Mouse (Mus musculus): Measurements from ENCODE around the gene Lamtor2. TPM values are rescaled to one million over a fixed set of nuclear protein-coding genes. Genes with fewer than 3 reads are reported as not detected.

Gene Lamtor2
- polyA plus RNA-seq, 1 experiment, result 46.9 TPM

DNA sequence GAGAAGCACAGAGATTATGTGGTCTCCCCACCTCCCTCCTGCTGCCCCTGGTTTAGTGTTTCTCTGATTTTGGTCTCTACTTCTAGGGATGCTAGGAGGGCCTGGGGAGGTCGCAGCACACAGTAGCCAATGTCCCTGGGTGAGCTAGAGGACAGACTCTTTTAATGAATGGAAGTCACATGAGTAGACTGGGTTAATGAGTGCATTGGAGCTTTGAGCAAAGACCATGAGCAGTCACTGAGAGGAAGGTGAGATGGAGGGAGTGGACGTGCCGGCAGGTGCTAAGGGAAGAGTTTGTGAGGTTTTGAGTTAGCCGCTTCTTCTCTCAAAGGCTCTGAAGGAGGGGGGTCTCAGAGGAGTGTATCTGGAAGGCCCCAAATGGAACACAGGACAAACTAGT, 17.3 kb downstream of the Lamtor2 start:
- no peak overlapping the region for H3K27ac ChIP-seq (ENCODE audit: control insufficient read depth, insufficient read depth, low read depth, low read length)

DNA sequence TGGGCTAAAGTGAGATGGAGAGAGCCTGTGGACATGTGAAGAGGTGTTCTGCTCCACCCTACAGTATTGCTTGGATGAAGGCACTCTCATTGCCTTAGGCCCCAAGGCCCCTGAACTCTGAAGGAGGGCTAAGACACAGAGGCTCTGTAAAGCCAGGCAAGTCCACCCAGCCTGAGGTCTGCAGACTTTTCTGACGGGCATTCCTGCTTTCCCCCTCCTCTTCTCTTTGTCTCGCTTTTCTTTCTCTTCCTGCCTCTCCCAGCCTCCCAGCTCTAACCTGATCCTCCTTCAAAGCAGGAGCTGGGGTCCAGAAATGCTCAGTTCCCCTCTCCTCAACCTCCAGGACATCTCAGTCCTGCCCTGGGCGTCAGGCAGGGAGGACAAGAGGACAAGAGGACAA, 17.9 kb downstream of the Lamtor2 start:
- H3K27me3 ChIP-seq (ENCODE audit: control insufficient read depth, insufficient read depth, low read length), result no peaks in the 10 kb centered on the region; the same call in 1 of the 2 replicates
- H3K27ac ChIP-seq (ENCODE audit: control insufficient read depth, insufficient read depth, low read depth, low read length), result no peak overlapping the region
- no peak overlapping the region for H3K4me3 ChIP-seq (ENCODE audit: control insufficient read depth, low read depth, low read length)
- H3K4me1 ChIP-seq (ENCODE audit: control insufficient read depth, insufficient read depth, low read length), result peaks cover 20% of the 10 kb centered on the region
- no peak for TF ChIP-seq CTCF (IDR thresholded peaks at IDR 0.05; ENCODE audit: control insufficient read depth, insufficient read depth, insufficient replicate concordance, low read depth, low read length)
- TF ChIP-seq POLR2A (IDR thresholded peaks at IDR 0.05; ENCODE audit: control insufficient read depth, low read depth, low read length), result no peak
- H3K36me3 ChIP-seq (ENCODE audit: control insufficient read depth, insufficient read depth, low read length), result no peaks in the 10 kb centered on the region

More for the DNA sequence above, 17.3 kb downstream of the Lamtor2 start:
- Histone ChIP-seq H3K36me3 (ENCODE audit: control insufficient read depth, insufficient read depth, low read length) (no peaks in the 10 kb centered on the region), H3K4me3 (ENCODE audit: control insufficient read depth, low read depth, low read length) (no peak overlapping the region), H3K27me3 (ENCODE audit: control insufficient read depth, insufficient read depth, low read length) (no peaks in the 10 kb centered on the region; the same call in 1 of the 2 replicates), H3K4me1 (ENCODE audit: control insufficient read depth, insufficient read depth, low read length) (peaks cover 18% of the 10 kb centered on the region)
- TF ChIP-seq POLR2A (IDR thresholded peaks at IDR 0.05; ENCODE audit: control insufficient read depth, low read depth, low read length) (no peak), CTCF (IDR thresholded peaks at IDR 0.05; ENCODE audit: control insufficient read depth, insufficient read depth, insufficient replicate concordance, low read depth, low read length) (no peak)

DNA sequence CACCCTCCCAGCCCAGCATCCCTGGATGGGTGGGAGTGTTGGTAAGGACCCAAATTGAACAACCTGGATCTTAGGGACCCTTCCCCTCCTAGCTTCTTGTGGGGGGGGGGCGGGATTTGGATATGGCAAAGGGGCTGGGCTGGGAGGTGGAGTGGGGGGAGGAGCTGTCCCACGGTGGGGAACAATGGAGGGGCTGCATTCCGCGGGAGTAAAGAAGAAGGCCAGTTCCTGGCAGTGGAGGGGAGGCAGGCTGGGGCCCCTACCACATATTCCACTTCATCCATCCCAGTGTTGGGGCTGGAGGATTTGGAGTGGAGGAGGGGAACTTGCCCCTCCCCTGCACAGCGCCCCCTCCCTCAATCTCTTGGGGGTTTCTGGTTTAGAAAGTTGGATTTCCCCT, 19.2 kb downstream of the Lamtor2 start:
- no peak for TF ChIP-seq CTCF (IDR thresholded peaks at IDR 0.05; ENCODE audit: control insufficient read depth, insufficient read depth, insufficient replicate concordance, low read depth, low read length)
- no peak for TF ChIP-seq POLR2A (IDR thresholded peaks at IDR 0.05; ENCODE audit: control insufficient read depth, low read depth, low read length)
- Histone ChIP-seq H3K4me3 (ENCODE audit: control insufficient read depth, low read depth, low read length) (no peak overlapping the region), H3K36me3 (ENCODE audit: control insufficient read depth, insufficient read depth, low read length) (no peaks in the 10 kb centered on the region), H3K4me1 (ENCODE audit: control insufficient read depth, insufficient read depth, low read length) (peaks cover 20% of the 10 kb centered on the region), H3K27ac (ENCODE audit: control insufficient read depth, insufficient read depth, low read depth, low read length) (no peak overlapping the region), H3K27me3 (ENCODE audit: control insufficient read depth, insufficient read depth, low read length) (no peaks in the 10 kb centered on the region; the same call in 1 of the 2 replicates)

DNA sequence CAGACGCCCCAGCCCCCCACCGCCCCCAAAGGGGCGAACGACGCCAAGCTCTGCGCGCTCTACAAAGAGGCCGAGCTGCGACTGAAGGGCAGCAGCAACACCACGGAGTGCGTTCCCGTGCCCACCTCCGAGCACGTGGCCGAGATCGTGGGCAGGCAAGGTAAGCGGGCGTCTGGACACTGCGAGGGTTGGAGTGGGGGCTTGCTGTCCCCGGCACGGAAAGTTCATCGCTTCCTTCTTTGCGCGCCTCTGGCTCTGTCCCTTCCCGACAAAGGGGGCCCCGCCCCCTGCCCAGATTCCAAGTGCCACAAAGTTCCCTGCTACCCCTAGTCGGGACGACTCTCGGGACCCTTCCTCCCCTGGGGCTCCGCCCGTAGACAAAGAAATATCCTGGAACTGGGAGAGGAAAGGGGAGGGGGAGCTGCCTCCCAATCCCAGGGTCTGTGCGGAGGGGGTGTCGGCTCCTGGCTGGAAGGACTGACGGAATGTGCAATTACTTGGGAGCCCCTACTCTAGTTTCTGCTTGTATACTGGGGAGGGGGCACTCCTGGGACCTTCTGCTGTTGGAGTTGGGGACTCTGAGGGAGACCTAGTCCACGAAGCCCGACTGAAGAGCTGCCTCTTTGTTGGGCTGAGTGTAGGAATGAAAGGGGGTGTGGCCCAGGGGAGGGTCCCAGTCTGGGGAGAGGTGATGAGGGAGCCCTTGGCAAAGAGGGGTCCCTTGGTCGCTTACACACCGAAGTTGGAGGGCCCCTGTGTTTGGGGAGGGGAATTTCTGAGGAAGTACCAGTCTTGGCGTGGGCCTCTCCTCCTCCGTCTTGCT, 20.0 kb downstream of the Lamtor2 start:
- Histone ChIP-seq H3K4me1 (ENCODE audit: control insufficient read depth, insufficient read depth, low read length) (peaks cover 20% of the 10 kb centered on the region), H3K36me3 (ENCODE audit: control insufficient read depth, insufficient read depth, low read length) (no peaks in the 10 kb centered on the region), H3K27ac (ENCODE audit: control insufficient read depth, insufficient read depth, low read depth, low read length) (no peak overlapping the region), H3K27me3 (ENCODE audit: control insufficient read depth, insufficient read depth, low read length) (no peaks in the 10 kb centered on the region; the same call in 1 of the 2 replicates), H3K4me3 (ENCODE audit: control insufficient read depth, low read depth, low read length) (peak overlapping the region; percentile 82)
- TF ChIP-seq POLR2A (IDR thresholded peaks at IDR 0.05; ENCODE audit: control insufficient read depth, low read depth, low read length), result no peak
- TF ChIP-seq CTCF (IDR thresholded peaks at IDR 0.05; ENCODE audit: control insufficient read depth, insufficient read depth, insufficient replicate concordance, low read depth, low read length), result no peak

DNA sequence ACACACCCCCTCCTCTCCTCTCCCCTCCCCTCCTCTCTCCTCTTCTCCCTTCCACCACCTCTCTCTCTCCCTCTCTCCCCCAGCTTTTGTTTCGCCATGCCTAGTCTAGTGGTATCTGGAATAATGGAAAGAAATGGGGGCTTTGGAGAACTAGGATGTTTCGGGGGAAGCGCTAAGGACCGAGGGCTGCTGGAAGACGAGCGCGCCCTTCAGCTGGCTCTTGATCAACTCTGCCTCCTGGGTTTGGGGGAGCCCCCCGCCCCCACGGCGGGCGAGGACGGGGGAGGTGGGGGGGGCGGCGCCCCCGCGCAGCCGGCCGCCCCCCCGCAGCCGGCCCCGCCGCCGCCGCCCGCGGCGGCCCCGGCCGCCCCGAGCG, 20.6 kb downstream of the Lamtor2 start, which contains the start of gene Mex3a:
Mex3a (plus strand) TSS at position 97 of the 376 bp plus-strand sequence.
- Histone ChIP-seq H3K36me3 (ENCODE audit: control insufficient read depth, insufficient read depth, low read length) (no peaks in the 10 kb centered on the region), H3K27ac (ENCODE audit: control insufficient read depth, insufficient read depth, low read depth, low read length) (peak within 1 kb of the TSS; percentile 70), H3K4me1 (ENCODE audit: control insufficient read depth, insufficient read depth, low read length) (peaks cover 23% of the 10 kb centered on the region), H3K27me3 (ENCODE audit: control insufficient read depth, insufficient read depth, low read length) (no peaks in the 10 kb centered on the region; the same call in 1 of the 2 replicates), H3K4me3 (ENCODE audit: control insufficient read depth, low read depth, low read length) (peak within 1 kb of the TSS; percentile 94)
- no peak for TF ChIP-seq POLR2A (IDR thresholded peaks at IDR 0.05; ENCODE audit: control insufficient read depth, low read depth, low read length)
- no peak for TF ChIP-seq CTCF (IDR thresholded peaks at IDR 0.05; ENCODE audit: control insufficient read depth, insufficient read depth, insufficient replicate concordance, low read depth, low read length)

DNA sequence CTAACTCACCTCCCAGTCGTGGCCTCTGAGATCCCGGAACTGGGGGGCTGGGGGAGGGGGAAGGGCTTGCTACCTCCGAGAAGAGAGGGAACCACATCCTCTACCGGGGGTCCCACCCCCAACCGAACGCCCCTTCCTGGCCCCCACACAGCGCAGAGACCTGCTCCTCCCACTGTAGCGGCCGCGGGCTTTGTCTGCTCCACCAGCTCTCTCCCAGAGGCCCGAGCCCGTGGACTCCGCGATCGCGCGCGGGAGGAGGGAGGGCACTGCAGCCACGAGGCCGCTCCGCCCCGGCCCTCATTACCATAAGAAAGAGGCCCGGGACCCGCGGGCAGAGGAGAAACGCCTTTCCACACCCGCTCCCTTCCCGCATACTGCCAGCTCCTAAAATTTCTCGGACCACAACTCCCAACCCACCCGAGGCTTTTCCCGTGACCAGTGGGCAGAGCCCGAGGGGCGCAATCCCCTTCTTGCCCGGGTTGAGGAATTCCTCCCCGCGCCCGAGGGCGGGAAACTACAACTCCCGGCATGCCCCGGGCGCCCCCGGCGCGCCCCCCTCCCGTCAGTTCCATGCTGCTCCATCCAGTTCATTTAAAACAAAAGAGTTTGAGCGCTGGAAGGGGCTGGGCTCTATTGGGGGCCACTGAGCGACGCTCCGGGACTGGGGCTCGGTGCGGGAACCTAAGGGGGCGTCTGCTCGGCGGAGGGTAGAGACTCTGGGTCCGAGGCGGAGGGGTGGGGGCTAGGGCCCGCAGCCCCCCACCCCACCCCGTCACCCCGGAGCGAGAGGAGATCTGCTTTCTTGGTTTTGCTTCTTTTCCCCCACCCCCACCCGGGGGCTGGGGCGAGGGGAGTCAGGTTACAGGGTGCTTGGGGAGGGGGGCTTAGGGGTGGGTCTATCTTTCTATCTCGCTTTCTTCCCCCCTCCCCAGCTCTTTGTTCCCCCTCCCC, 21.3 kb downstream of the Lamtor2 start:
- Histone ChIP-seq H3K4me1 (ENCODE audit: control insufficient read depth, insufficient read depth, low read length) (peaks cover 24% of the 10 kb centered on the region), H3K36me3 (ENCODE audit: control insufficient read depth, insufficient read depth, low read length) (no peaks in the 10 kb centered on the region), H3K27me3 (ENCODE audit: control insufficient read depth, insufficient read depth, low read length) (no peaks in the 10 kb centered on the region; the same call in 1 of the 2 replicates), H3K4me3 (ENCODE audit: control insufficient read depth, low read depth, low read length) (peak overlapping the region; percentile 94), H3K27ac (ENCODE audit: control insufficient read depth, insufficient read depth, low read depth, low read length) (peak overlapping the region; percentile 70)
- TF ChIP-seq CTCF (IDR thresholded peaks at IDR 0.05; ENCODE audit: control insufficient read depth, insufficient read depth, insufficient replicate concordance, low read depth, low read length), result no peak
- TF ChIP-seq POLR2A (IDR thresholded peaks at IDR 0.05; ENCODE audit: control insufficient read depth, low read depth, low read length), result no peak; the same call in 1 of the 2 replicates

Measured in testis, adult 2 months (tissue).